In the genomic region with DNA sequence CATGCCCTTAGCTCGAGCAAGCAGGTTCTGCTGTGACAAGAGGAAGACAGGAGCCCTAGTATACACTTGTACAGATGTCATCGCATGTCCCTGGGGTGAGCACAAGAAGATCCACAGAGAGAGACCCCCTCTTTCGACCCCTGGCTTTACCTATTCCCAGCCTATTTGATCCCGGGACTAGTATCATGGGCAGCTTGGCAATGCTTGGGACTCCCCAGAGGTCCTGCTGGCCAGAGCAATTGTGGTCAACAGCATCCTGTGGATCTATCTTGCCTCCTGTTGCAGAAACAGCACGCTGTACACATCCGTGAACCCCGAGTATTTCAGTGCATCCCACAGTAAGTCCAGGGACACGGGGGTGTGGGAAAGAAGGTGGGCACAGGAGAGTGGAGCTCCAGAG, we compare ENCODE assay signal across 18 mouse cellular contexts. TPM values are rescaled to one million over a fixed set of nuclear protein-coding genes. Genes with fewer than 3 reads are reported as not detected.
"Had no signal": no experiment of that assay in that cellular context is flagged by ENCODE, and none has a peak within 500 bp of the region (broad histone marks: within the 10 kb centered on the region; RNA-seq: fewer than 3 reads in every experiment).

No protein-coding gene starts in this region.

- H3K27ac ChIP-seq: neural tube, embryonic 13.5 days; neural tube, embryonic 15.5 days; stomach, embryonic 15.5 days; stomach, postnatal 0 days had no signal

- H3K4me2 ChIP-seq: neural tube, embryonic 13.5 days; neural tube, embryonic 15.5 days; stomach, embryonic 15.5 days had no signal

- H3K4me3 ChIP-seq: neural tube, embryonic 13.5 days; neural tube, embryonic 15.5 days; stomach, embryonic 15.5 days had no signal

- H3K9ac ChIP-seq: neural tube, embryonic 13.5 days; neural tube, embryonic 15.5 days; stomach, embryonic 15.5 days had no signal

- H3K9me3 ChIP-seq: neural tube, embryonic 13.5 days; neural tube, embryonic 15.5 days; stomach, embryonic 15.5 days had no signal

- DNase-seq: retina, postnatal 1 day; right cerebral cortex, adult 18-20 months; right cerebral cortex, postnatal 14 days; right cerebral cortex, postnatal 25 days; right cerebral cortex, postnatal 4 days; spleen, adult 18-20 months; thymus, adult 18-20 months; thymus, adult 2 months; thymus, postnatal 14 days; thymus, postnatal 25 days; thymus, postnatal 36 days; thymus, postnatal 4 days had no signal

- H3K36me3 ChIP-seq: neural tube, embryonic 13.5 days; neural tube, embryonic 15.5 days; stomach, embryonic 15.5 days had no signal

RNA-seq across cellular contexts. Expression of a gene that starts 14.5 kb away (rescaled TPM):
- total RNA-seq: neutrophil, adult 5-6 weeks had no signal

RNA-seq across cellular contexts. Expression of a gene that starts 16.3 kb away (rescaled TPM):
- total RNA-seq: neutrophil, adult 5-6 weeks had no signal

RNA-seq across cellular contexts. Expression of a gene that starts 35.3 kb away (rescaled TPM):
- polyA plus RNA-seq: neural tube, embryonic 13.5 days; neural tube, embryonic 14.5 days; neural tube, embryonic 15.5 days had no signal
